Mouse (Mus musculus) layer of hippocampus, adult 8-10 months (tissue): ENCODE data around the gene Garnl3. TPM values are rescaled to one million over a fixed set of nuclear protein-coding genes. Genes with fewer than 3 reads are reported as not detected.
A peak's percentile ranks its signal among the peaks of the same experiment; 100 is the strongest.

ENCODE experiments used
- DNase-seq, 2 experiments: peaks; one replicate each; pipeline ENCODE4 v3.0.0; 2022; ENCODE audit warnings: low spot score in 2 of 2
- total RNA-seq, 4 experiments: library from RNA; stranded (reverse); gene quantifications; 2 replicates each; pipeline ENCODE4 v1.2.4; 2022

Garnl3 gene
- total RNA-seq = 10 to 100 TPM; 36.0 to 49.4 (median 43.5) TPM

DNA sequence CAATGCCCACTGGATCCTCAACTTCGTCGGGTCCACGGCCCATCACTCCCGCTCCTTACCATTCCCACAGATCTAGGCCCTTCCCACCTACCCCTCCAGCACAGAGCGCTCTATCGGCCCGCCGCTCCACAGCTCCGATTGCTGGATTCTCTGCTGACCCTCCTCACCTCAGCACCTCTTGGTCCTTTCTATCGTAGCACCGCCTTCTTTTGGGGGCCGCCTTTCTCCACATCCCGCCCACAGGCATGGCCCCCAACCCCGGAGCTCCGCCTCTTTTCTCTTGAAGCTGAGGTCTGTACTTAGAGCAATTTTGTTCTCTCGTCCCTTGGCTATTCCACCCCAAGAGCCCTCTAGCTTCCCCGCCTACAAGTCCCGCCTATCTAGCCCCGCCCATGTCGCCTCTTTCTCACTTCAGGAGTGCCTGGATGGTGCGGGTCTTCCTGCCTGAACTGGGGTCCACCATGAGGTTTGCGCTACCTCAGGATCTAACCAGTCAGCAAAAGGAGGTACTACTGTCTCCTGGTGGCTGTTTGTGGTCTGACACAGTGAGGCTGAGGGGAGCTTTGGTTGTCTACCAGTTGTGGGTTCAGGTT lies at the start of gene Garnl3:
TSS of gene Garnl3 (minus strand) at position 155 of the 593 bp plus-strand sequence.
- DNase-seq = peak; percentile 58 to 65

GRCm38 (mm10) chr2:33179930-33180630 lies 48.6 kb upstream of the Garnl3 start:
- no peak for DNase-seq

- no peak for DNase-seq
These were observed 47.9 kb upstream of the Garnl3 start for GRCm38 (mm10) chr2:33179171-33179929.

DNA sequence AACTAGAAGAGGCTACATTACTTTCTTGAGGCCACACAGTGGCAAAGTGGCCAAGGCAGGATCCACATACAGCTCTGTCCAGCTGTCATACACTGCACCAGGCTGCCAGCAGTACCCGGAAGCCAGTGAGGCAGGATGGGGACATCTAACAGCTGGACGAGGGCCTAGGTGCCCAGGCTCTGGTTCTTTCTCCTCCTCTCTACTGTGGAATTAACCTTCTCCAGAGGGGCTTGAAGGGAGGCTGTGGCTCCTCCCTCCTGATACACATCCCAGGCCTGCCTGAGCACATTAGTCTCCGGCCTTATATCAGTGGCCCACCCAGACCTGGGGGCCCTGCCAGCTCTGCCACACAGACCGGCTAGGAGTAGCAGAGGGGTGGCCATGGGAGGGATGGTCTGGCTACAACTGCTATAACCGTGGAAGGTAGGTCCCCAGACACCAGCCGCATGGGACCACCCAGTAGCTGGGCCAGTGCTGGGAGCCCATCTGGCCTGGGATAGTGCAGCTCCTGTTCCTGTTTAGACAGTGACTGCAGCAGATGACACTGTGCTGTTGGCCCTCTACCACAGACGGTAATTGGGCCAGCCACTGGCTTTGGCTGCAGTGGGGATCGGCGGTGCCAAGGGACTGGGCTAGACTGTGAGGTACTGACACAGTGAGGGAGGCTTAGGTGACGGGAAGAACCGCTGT lies 46.9 kb upstream of the Garnl3 start:
- DNase-seq = no peak

DNA sequence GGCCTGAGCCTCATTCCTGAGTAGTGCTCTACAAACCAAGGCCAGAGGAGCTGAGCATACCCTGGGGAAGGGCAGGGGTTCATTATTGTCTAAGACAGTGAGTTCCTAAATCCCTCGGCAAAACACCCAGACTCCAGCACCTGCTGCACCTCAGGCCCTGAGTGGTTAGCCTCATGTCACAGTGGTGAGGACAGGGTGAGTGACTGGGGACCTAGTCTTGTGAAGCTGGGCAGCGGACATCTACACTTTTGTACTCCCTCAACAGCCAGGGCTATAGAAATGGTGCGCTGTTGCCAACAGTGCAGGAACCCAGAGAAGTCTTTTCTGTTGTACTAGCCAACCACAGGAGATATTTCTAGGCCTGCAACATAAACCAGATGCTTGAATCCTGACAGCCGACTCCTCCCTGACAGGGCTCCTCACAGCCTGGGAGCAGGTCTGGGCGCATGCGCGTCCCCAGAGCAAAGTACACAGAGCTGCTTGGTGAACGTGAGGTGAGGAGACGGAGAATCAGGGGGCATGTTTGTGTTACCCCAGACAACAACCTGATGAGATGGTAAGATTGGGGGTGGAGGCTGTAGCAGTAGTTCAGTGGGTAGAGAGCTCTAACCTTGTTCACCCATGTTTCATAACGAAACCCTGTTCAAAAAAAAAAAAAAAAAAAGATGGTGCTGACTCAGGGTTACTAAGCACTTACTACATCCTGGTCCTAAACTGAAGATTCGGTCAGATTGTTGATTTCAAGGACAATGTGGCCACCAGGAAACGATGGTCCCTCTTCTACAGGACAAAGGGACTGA lies 46.2 kb upstream of the Garnl3 start:
- DNase-seq = no peak

- DNase-seq = no peak
These were observed 45.5 kb upstream of the Garnl3 start for GRCm38 (mm10) chr2:33176921-33177320.

GRCm38 (mm10) chr2:33176516-33176915 lies 45.1 kb upstream of the Garnl3 start:
- no peak for DNase-seq

DNA sequence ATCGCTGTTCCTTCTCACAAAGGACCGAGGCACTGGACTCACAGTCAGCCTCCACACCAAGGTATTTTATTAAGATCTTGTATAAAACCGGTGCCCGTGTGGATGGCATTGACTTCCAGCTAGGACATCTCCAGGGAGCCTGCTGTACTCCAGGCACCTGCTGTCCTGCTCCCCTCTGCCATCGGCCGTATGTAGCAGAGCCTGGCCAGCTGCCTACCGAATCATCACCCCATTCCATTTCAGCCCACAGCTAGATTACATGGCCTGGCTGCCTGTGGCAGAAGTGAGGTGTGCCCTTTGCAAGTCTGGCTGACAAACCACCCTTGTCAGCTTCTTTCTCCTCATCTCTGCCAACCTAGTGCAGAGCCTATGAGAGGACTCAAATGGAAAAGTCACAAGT lies 42.2 kb upstream of the Garnl3 start:
- DNase-seq = no peak

GRCm38 (mm10) chr2:33173126-33173525 lies 41.7 kb upstream of the Garnl3 start:
- DNase-seq = no peak

- no peak for DNase-seq
These were observed 39.5 kb upstream of the Garnl3 start for GRCm38 (mm10) chr2:33170777-33171565.

- DNase-seq = no peak
These were observed 38.0 kb upstream of the Garnl3 start for GRCm38 (mm10) chr2:33169445-33169844.

DNA sequence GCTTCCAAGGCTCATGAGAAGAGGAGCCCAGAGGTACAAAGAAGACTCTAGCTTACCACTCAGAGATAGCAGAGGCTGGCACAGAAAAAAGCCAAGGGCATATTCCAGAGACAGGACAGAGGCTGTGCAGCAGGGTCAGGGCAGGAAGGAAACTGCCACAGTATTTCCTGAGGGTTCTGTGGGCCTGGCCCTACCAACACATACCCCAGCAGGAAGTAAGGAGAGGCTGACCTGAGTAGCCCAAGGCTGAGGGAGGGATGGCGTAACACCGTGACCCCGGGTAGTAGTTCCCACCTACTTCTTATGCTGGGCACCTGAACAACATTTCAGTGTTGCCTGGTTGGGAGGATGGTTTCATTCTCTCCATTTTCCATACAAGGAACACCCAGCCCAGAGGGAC lies 35.6 kb upstream of the Garnl3 start:
- no peak for DNase-seq

GRCm38 (mm10) chr2:33165710-33166374 lies 34.4 kb upstream of the Garnl3 start:
- no peak for DNase-seq

- DNase-seq = no peak
These were observed 33.8 kb upstream of the Garnl3 start for GRCm38 (mm10) chr2:33165229-33165628.

GRCm38 (mm10) chr2:33164646-33165045 lies 33.2 kb upstream of the Garnl3 start:
- DNase-seq = no peak

GRCm38 (mm10) chr2:33162126-33162525 lies 30.7 kb upstream of the Garnl3 start:
- DNase-seq = no peak

DNA sequence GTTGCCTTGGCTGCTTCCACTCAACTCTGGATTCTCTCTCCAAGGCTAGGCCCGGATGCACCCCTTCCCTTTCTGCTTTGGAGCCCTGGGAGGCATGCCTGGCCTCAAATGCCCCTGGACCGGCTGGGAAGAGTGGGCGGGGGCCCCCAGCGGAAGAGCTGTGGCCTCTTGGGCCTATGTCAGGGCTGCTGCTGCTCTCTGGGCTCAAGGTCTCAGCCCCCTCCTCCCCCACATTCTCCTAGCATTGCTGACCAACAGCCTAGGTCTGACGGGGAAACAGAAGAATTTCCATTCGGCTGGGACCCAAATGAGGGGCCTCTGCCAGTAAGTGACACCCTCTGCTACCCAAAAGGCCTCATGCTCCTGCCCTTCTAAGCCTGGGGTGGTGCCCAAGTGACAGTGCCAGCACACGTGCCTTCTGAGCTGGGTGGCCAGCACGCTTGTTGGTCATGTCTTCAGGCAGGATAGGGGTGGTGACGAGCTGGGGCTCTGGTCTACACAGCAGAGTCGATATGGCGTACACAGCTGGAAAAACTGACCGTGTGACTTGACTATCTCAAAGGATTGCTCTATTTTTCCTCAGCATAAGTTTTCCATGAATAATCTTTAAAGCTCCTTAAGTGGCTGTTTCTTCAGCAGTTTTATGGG lies 29.0 kb upstream of the Garnl3 start:
- DNase-seq = no peak

DNA sequence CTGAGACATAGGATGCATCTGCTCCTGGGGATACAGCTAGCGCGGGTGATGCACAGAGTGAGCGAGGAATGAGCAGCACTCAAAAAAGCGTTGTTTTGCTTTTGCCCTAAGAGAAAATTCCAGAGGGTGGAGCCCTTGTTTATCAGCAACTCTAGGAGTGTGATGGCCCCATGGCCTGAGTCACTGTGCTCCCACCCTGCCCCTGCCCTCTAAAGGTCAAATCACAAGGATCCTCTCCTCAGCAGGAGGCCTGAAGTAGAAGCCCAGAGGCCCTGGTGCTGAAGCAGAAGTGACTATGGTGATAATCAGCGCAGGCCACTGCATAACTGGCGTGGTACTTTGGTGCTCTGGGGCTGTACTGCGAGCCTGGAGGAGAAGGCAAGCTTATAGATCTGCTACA lies 28.1 kb upstream of the Garnl3 start:
- DNase-seq = no peak

GRCm38 (mm10) chr2:33158895-33159294 lies 27.4 kb upstream of the Garnl3 start:
- DNase-seq = no peak
